ENCODE assay signal across 23 mouse cellular contexts in the genomic region with DNA sequence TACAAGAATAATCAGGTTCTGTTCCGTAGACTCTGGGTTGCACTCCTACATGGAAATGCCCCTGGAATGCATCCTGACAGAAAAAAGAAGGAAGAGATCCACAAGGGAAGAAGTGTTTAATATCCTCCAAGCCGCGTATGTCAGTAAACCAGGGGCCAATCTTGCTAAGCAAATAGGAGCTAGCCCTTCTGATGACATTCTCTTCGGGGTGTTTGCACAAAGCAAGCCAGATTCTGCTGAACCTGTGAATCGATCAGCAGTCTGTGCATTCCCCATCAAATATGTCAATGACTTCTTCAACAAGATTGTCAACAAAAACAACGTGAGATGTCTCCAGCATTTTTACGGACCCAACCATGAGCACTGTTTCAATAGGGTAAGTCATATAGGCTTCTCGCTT. TPM values are rescaled to one million over a fixed set of nuclear protein-coding genes. Genes with fewer than 3 reads are reported as not detected.
DNase-seq lines count a peak whose midpoint lies in the region; ATAC-seq and TF ChIP-seq lines count a peak whose summit lies in the region.
"Had no signal": no experiment of that assay in that cellular context is flagged by ENCODE, and none has a peak within 500 bp of the region (broad histone marks: within the 10 kb centered on the region; RNA-seq: fewer than 3 reads in every experiment).

No protein-coding gene starts in this region.

- no peak overlapping the region for H3K4me3 ChIP-seq in gastrocnemius, adult 2 months
- no peak overlapping the region for H3K4me3 ChIP-seq in liver, adult 2 months (ENCODE audit: insufficient read depth, low read depth, low read length)
- H3K4me3 ChIP-seq in liver, embryonic 12.5 days = no peak overlapping the region
- H3K4me3 ChIP-seq in liver, postnatal 0 days (ENCODE audit: low read depth, low read length) = no peak overlapping the region
- H3K4me3 ChIP-seq: embryonic facial prominence, embryonic 10.5 days; embryonic facial prominence, embryonic 12.5 days; forebrain, embryonic 13.5 days; forebrain, embryonic 15.5 days had no signal

- 0 out of 2 replicates have a peak overlapping the region, but pooled peaks have one; percentile 16 for H3K27ac ChIP-seq in gastrocnemius, adult 2 months
- H3K27ac ChIP-seq in liver, adult 2 months (replicated peaks; ENCODE audit: insufficient read depth, low read depth, low read length) = peak overlapping the region; percentile 44
- H3K27ac ChIP-seq in liver, embryonic 12.5 days = no peak overlapping the region
- H3K27ac ChIP-seq in liver, postnatal 0 days (ENCODE audit: low read depth) = peak overlapping the region; percentile 56
- H3K27ac ChIP-seq: embryonic facial prominence, embryonic 10.5 days; embryonic facial prominence, embryonic 12.5 days; forebrain, embryonic 13.5 days; forebrain, embryonic 15.5 days had no signal

- intact Hi-C loops in gastrocnemius, adult 2 months (cut with DNase I) = no loop called here

- 26% methylated on average over 8 of the region's 8 CpGs for WGBS in liver, adult 2 months
- 68% methylated on average over 8 of the region's 8 CpGs for WGBS in liver, embryonic 12.5 days (ENCODE audit: insufficient replicate concordance)
- 72% methylated on average over 8 of the region's 8 CpGs for WGBS in liver, postnatal 0 days (ENCODE audit: insufficient replicate concordance)

- no peaks in the 10 kb centered on the region for H3K27me3 ChIP-seq in liver, adult 2 months (ENCODE audit: control insufficient read depth, insufficient read depth, low read length)
- H3K27me3 ChIP-seq in liver, embryonic 12.5 days (replicated peaks) = no peaks in the 10 kb centered on the region
- H3K27me3 ChIP-seq in liver, postnatal 0 days (ENCODE audit: insufficient read depth, low read length) = no peaks in the 10 kb centered on the region
- H3K27me3 ChIP-seq: CH12.LX; embryonic facial prominence, embryonic 12.5 days; forebrain, embryonic 13.5 days; forebrain, embryonic 15.5 days; Patski had no signal

- peaks cover 11% of the 10 kb centered on the region for H3K36me3 ChIP-seq in liver, adult 2 months (ENCODE audit: control insufficient read depth, insufficient read depth, low read length)
- H3K36me3 ChIP-seq in liver, embryonic 12.5 days = no peaks in the 10 kb centered on the region
- no peaks in the 10 kb centered on the region for H3K36me3 ChIP-seq in liver, postnatal 0 days (replicated peaks; ENCODE audit: insufficient read depth, low read length)
- H3K36me3 ChIP-seq: embryonic facial prominence, embryonic 10.5 days; embryonic facial prominence, embryonic 12.5 days; forebrain, embryonic 15.5 days; G1E had no signal

- TF ChIP-seq POLR2A in liver, adult 2 months (IDR thresholded peaks at IDR 0.05; ENCODE audit: extremely low read depth, insufficient read depth, low read length) = no peak

- TF ChIP-seq CTCF in gastrocnemius, adult 2 months (IDR thresholded peaks at IDR 0.05) = no peak
- TF ChIP-seq CTCF in liver, adult 2 months (IDR thresholded peaks at IDR 0.05; ENCODE audit: low read depth, low read length) = no peak
- no peak for TF ChIP-seq CTCF in liver, postnatal 0 days (IDR thresholded peaks at IDR 0.05; ENCODE audit: low read depth)

- peaks cover 15% of the 10 kb centered on the region; the same call in 1 of the 2 replicates for H3K79me2 ChIP-seq in liver, adult 2 months (ENCODE audit: control insufficient read depth, insufficient read depth, low read length)

- DNase-seq in gastrocnemius, adult 2 months = no peak
- no peak for DNase-seq in gastrocnemius, adult 8-10 months (ENCODE audit: low spot score in 2 of 2)
- peak; percentile 91 for DNase-seq in liver, adult 2 months (ENCODE audit: extremely low read depth, low read depth, low spot score)
- DNase-seq in liver, postnatal 0 days = no peak
- DNase-seq in liver = no peak
- DNase-seq: adrenal gland, adult 8-10 months; adrenal gland, postnatal 14 days; adrenal gland, postnatal 36 days; B cell, adult 2 months; cerebellum, adult 11-12 months; cerebellum, adult 2 months; cerebellum, adult 9-10 months; cerebellum, postnatal 25 days; forebrain, postnatal 0 days had no signal

- no peak for ATAC-seq in liver, embryonic 12.5 days
- peak; percentile 63; the same call in 1 of the 2 replicates for ATAC-seq in liver, postnatal 0 days
- ATAC-seq: CD4-positive, CD25-positive, alpha-beta regulatory T cell, adult 4 months; forebrain, embryonic 13.5 days; forebrain, embryonic 15.5 days; forebrain, postnatal 0 days had no signal

- H3K9ac ChIP-seq in liver, adult 2 months (ENCODE audit: low read depth, low read length) = no peak overlapping the region
- H3K9ac ChIP-seq in liver, embryonic 12.5 days = no peak overlapping the region
- no peak overlapping the region for H3K9ac ChIP-seq in liver, postnatal 0 days (replicated peaks)
- H3K9ac ChIP-seq: embryonic facial prominence, embryonic 12.5 days; forebrain, embryonic 13.5 days; forebrain, embryonic 15.5 days; forebrain, postnatal 0 days had no signal

- no peak for TF ChIP-seq EP300 in liver, postnatal 0 days (IDR thresholded peaks at IDR 0.05; ENCODE audit: low read depth)

- no peaks in the 10 kb centered on the region for H3K9me3 ChIP-seq in liver, embryonic 12.5 days (replicated peaks)
- H3K9me3 ChIP-seq in liver, postnatal 0 days (ENCODE audit: low read length) = no peaks in the 10 kb centered on the region
- H3K9me3 ChIP-seq: embryonic facial prominence, embryonic 10.5 days; embryonic facial prominence, embryonic 12.5 days; forebrain, embryonic 13.5 days; forebrain, embryonic 15.5 days; G1E had no signal

- H3K4me2 ChIP-seq in liver, embryonic 12.5 days = no peak overlapping the region
- 0 out of 2 replicates have a peak overlapping the region, but pooled peaks have one; percentile 24 for H3K4me2 ChIP-seq in liver, postnatal 0 days (ENCODE audit: low read depth, low read length)
- H3K4me2 ChIP-seq: embryonic facial prominence, embryonic 12.5 days; forebrain, embryonic 13.5 days; forebrain, embryonic 15.5 days had no signal

- H3K4me1 ChIP-seq in liver, adult 2 months (ENCODE audit: control insufficient read depth, insufficient read depth, low read length) = peaks cover 26% of the 10 kb centered on the region
- no peaks in the 10 kb centered on the region for H3K4me1 ChIP-seq in liver, embryonic 12.5 days
- peaks cover 7% of the 10 kb centered on the region for H3K4me1 ChIP-seq in liver, postnatal 0 days (ENCODE audit: insufficient read depth)
- H3K4me1 ChIP-seq: forebrain, embryonic 13.5 days; forebrain, embryonic 15.5 days had no signal

RNA-seq across cellular contexts. Expression of a gene that starts 28.5 kb away (rescaled TPM):
- total RNA-seq in gastrocnemius, adult 2 months (2021) = 10 to 100 TPM in 1 of 2 experiments, 1 to 10 TPM in 1; 6.9 to 10.6 TPM
- 10 to 100 TPM; 11.4 to 15.6 (median 13.2) TPM for total RNA-seq in gastrocnemius, adult 8-10 months (2022)
- total RNA-seq in liver, adult 2 months (2014; rRNA removed) = 67.7 and 72.0 TPM in 2 replicates
- polyA plus RNA-seq in liver, adult 2 months (2012; rRNA removed) = 13.5 and 13.9 TPM in 2 replicates
- polyA plus RNA-seq in liver, embryonic 12.5 days (2016; fragmentation: Nextera tagmentation; extraction: Ambion mirVana) = 6.0 and 6.1 TPM in 2 replicates
- 7.2 and 8.2 TPM in 2 replicates for polyA plus RNA-seq in liver, postnatal 0 days (2015; fragmentation: Nextera tagmentation; extraction: Ambion mirVana)
- polyA plus RNA-seq: G1E had no signal
